Comparison of ENCODE assay signal across 14 mouse cellular contexts in genomic region chr8:76127486-76127885, GRCm38 (mm10).
DNase-seq lines count a peak whose midpoint lies in the region; ATAC-seq and TF ChIP-seq lines count a peak whose summit lies in the region.
"Had no signal": no experiment of that assay in that cellular context is flagged by ENCODE, and none has a peak within 500 bp of the region (broad histone marks: within the 10 kb centered on the region; RNA-seq: fewer than 3 reads in every experiment).

No protein-coding gene starts in this region.

- DNase-seq in embryonic facial prominence, embryonic 14.5 days (ENCODE audit: low spot score): peak; percentile 32
- no peak for DNase-seq in embryonic facial prominence, embryonic 10.5 days (ENCODE audit: low spot score)
- DNase-seq in 3T3-L1 (ENCODE audit: low read depth, low spot score): peak; percentile 5
- peak; percentile 5 for DNase-seq in brain, embryonic 14.5 days (ENCODE audit: low read depth)
- DNase-seq in frontal cortex, postnatal 10 days (ENCODE audit: low spot score in 2 of 2): no peak
- no peak for DNase-seq in frontal cortex, adult 2 months (ENCODE audit: extremely low spot score in 1 of 2, low spot score in 1 of 2)
- DNase-seq: cerebellum, adult 18-20 months; forebrain, postnatal 0 days; lung, adult 18-20 months; thymus, adult 2 months had no signal

- H3K27ac ChIP-seq in embryonic facial prominence, embryonic 14.5 days (replicated peaks; ENCODE audit: low read depth, low read length): no peak overlapping the region
- no peak overlapping the region for H3K27ac ChIP-seq in embryonic facial prominence, embryonic 10.5 days (replicated peaks)
- no peak overlapping the region for H3K27ac ChIP-seq in heart, embryonic 11.5 days (ENCODE audit: low read depth, low read length)
- no peak overlapping the region for H3K27ac ChIP-seq in midbrain, embryonic 13.5 days
- H3K27ac ChIP-seq: embryonic facial prominence, embryonic 13.5 days; midbrain, embryonic 15.5 days had no signal

- no peak for TF ChIP-seq POLR2A in brain, embryonic 14.5 days (IDR thresholded peaks at IDR 0.05; ENCODE audit: borderline replicate concordance, extremely low read depth, insufficient read depth, insufficient read length, poor library complexity, severe bottlenecking)

- H3K4me2 ChIP-seq in embryonic facial prominence, embryonic 14.5 days (ENCODE audit: low read depth, low read length): no peak overlapping the region
- no peak overlapping the region for H3K4me2 ChIP-seq in heart, embryonic 11.5 days
- H3K4me2 ChIP-seq in midbrain, embryonic 13.5 days (replicated peaks): no peak overlapping the region
- H3K4me2 ChIP-seq: embryonic facial prominence, embryonic 13.5 days; midbrain, embryonic 15.5 days had no signal

- no peaks in the 10 kb centered on the region for H3K4me1 ChIP-seq in embryonic facial prominence, embryonic 14.5 days (ENCODE audit: control insufficient read depth, insufficient read depth, low read length)
- no peaks in the 10 kb centered on the region for H3K4me1 ChIP-seq in embryonic facial prominence, embryonic 10.5 days
- H3K4me1 ChIP-seq in heart, embryonic 11.5 days (ENCODE audit: control insufficient read depth, insufficient read depth, low read length): no peaks in the 10 kb centered on the region
- H3K4me1 ChIP-seq in midbrain, embryonic 13.5 days (replicated peaks): no peaks in the 10 kb centered on the region
- H3K4me1 ChIP-seq: embryonic facial prominence, embryonic 13.5 days; midbrain, embryonic 15.5 days had no signal

- no peaks in the 10 kb centered on the region for H3K36me3 ChIP-seq in embryonic facial prominence, embryonic 14.5 days (ENCODE audit: control insufficient read depth, insufficient read depth, low read length)
- H3K36me3 ChIP-seq in embryonic facial prominence, embryonic 10.5 days (replicated peaks): no peaks in the 10 kb centered on the region
- no peaks in the 10 kb centered on the region for H3K36me3 ChIP-seq in heart, embryonic 11.5 days (ENCODE audit: control insufficient read depth, insufficient read depth, low read length)
- H3K36me3 ChIP-seq in midbrain, embryonic 13.5 days: no peaks in the 10 kb centered on the region
- H3K36me3 ChIP-seq: embryonic facial prominence, embryonic 13.5 days; midbrain, embryonic 15.5 days had no signal

- no peak for TF ChIP-seq CTCF in brain, embryonic 14.5 days (IDR thresholded peaks at IDR 0.05; ENCODE audit: borderline replicate concordance, extremely low read depth, insufficient read depth, insufficient read length)

- no peak overlapping the region for H3K4me3 ChIP-seq in embryonic facial prominence, embryonic 14.5 days (ENCODE audit: low read depth, low read length)
- H3K4me3 ChIP-seq in embryonic facial prominence, embryonic 10.5 days: no peak overlapping the region
- no peak overlapping the region for H3K4me3 ChIP-seq in heart, embryonic 11.5 days (ENCODE audit: low read depth, low read length)
- H3K4me3 ChIP-seq in midbrain, embryonic 13.5 days (replicated peaks): no peak overlapping the region
- H3K4me3 ChIP-seq: embryonic facial prominence, embryonic 13.5 days; midbrain, embryonic 15.5 days had no signal

- no peaks in the 10 kb centered on the region for H3K27me3 ChIP-seq in embryonic facial prominence, embryonic 14.5 days (replicated peaks; ENCODE audit: control insufficient read depth, insufficient read depth, low read length)
- H3K27me3 ChIP-seq in embryonic facial prominence, embryonic 10.5 days (replicated peaks; ENCODE audit: low read depth, poor library complexity, severe bottlenecking): no peaks in the 10 kb centered on the region
- no peaks in the 10 kb centered on the region for H3K27me3 ChIP-seq in heart, embryonic 11.5 days (ENCODE audit: control insufficient read depth, insufficient read depth, low read length)
- H3K27me3 ChIP-seq in midbrain, embryonic 13.5 days: no peaks in the 10 kb centered on the region
- H3K27me3 ChIP-seq: embryonic facial prominence, embryonic 13.5 days; midbrain, embryonic 15.5 days had no signal

- H3K9ac ChIP-seq in embryonic facial prominence, embryonic 14.5 days (ENCODE audit: low read depth, low read length): no peak overlapping the region
- no peak overlapping the region for H3K9ac ChIP-seq in heart, embryonic 11.5 days (ENCODE audit: low read depth, low read length)
- no peak overlapping the region for H3K9ac ChIP-seq in midbrain, embryonic 13.5 days (replicated peaks)
- H3K9ac ChIP-seq: embryonic facial prominence, embryonic 13.5 days; forebrain, postnatal 0 days; midbrain, embryonic 15.5 days had no signal

- WGBS in embryonic facial prominence, embryonic 14.5 days: 44% methylated on average over 2 of the region's 2 CpGs
- WGBS in embryonic facial prominence, embryonic 10.5 days: 82% methylated on average over 2 of the region's 2 CpGs
- 47% methylated on average over 2 of the region's 2 CpGs for WGBS in heart, embryonic 11.5 days (ENCODE audit: insufficient replicate concordance)
- WGBS in midbrain, embryonic 13.5 days: 84% methylated on average over 2 of the region's 2 CpGs

- no peaks in the 10 kb centered on the region for H3K9me3 ChIP-seq in embryonic facial prominence, embryonic 14.5 days (ENCODE audit: control insufficient read depth, low read length)
- H3K9me3 ChIP-seq in embryonic facial prominence, embryonic 10.5 days: no peaks in the 10 kb centered on the region
- H3K9me3 ChIP-seq in heart, embryonic 11.5 days (replicated peaks; ENCODE audit: control insufficient read depth, low read length): no peaks in the 10 kb centered on the region
- no peaks in the 10 kb centered on the region for H3K9me3 ChIP-seq in midbrain, embryonic 13.5 days
- H3K9me3 ChIP-seq: embryonic facial prominence, embryonic 13.5 days; midbrain, embryonic 15.5 days had no signal

- no peak for ATAC-seq in embryonic facial prominence, embryonic 14.5 days (ENCODE audit: low read depth)
- ATAC-seq in heart, embryonic 11.5 days (replicated peaks; ENCODE audit: insufficient number of reproducible peaks, low FRiP score, low TSS enrichment): 0 out of 2 replicates have a peak, but pooled peaks have one; percentile 35
- no peak for ATAC-seq in midbrain, embryonic 13.5 days
- ATAC-seq: forebrain, postnatal 0 days; midbrain, embryonic 15.5 days had no signal

Comparison
In these comparisons a context has a peak if more than half of its experiments do, and no peak if none do; other contexts are left out.
1. DNase-seq: peak in embryonic facial prominence, embryonic 14.5 days (single experiment), 3T3-L1 (single experiment) and brain, embryonic 14.5 days (single experiment); none in embryonic facial prominence, embryonic 10.5 days (single experiment), frontal cortex, postnatal 10 days (0 of 2) and frontal cortex, adult 2 months (0 of 2).